Mouse (Mus musculus) embryo, embryonic 10.5 days (tissue): ENCODE measurements at regions not wholly inside any gene's neighbourhood (a gene's known extent, or its start where the extent isn't known, plus 50 kb on each side); places are given as distances from the start of the nearest gene placed in this dataset.
"Not testable (repeated sequence)": the region's sequence is repeated elsewhere in the genome, so short reads cannot be mapped to it uniquely, and the experiment has no call there.

Source experiments
- DNase-seq: peaks from one replicate; pipeline ENCODE4 v3.0.0-alpha.2; 2015; ENCODE audit warnings: low spot score

DNA sequence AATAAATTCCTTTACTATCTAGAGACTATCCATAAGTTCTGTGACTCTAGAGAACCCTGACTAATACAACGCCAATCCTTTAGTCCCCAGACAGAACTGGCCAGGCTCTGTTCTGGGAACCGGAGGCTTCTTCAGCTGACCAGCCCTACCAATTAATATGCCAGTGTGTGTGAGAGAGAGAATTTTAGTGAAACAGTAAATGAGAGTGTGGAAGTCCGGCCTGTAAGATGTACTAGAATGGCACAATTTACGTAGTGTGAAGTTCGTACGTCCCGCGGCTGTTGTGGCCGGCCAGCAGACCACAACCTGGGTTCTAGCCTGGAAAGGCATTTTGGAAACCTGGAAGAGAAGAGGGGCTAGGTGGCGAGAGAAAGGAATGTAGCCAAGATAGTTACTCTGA is 83.7 kb upstream of the Lemd2 start:
- not testable (repeated sequence) for DNase-seq

- no peak for DNase-seq
Measured at GRCm38 (mm10) chr17:27281241-27281640, 77.0 kb upstream of the Lemd2 start.

DNA sequence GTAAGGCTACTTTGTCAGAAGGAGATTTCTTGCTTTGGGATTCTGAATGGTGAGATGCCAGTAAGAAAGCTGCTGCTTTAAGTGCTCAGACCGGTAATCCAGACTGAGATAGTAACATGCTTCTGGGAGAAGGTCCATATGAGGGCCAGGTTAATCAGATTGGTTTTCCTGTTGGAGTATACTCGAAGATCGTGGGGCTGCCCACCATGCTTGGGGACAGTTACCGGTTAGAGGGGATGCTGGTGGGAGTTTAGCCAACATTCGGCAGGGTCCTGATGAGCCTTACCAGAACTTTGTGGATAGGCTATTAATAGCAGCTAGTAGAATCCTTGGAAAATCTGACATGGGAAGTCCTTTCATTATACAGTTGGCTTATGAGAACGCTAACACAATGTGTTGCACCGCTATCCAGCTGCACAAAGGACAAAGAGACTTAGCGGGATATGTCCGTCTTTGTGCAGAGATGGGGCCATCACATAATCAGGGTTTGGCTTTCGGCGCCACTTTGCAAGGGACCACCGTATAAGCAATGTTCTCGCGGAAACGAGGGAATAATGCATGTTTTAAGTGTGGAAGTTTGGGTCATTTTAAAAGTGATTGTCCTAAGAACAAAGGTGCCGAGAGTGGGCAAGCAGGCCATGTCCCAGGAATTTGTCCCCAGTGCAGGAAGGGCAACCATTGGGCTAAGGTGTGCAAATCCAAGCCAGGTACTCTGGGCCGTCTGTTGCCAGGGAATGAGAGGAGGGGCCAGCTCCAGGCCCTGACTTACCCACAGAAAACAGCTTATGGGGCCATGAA is 75.4 kb upstream of the Lemd2 start:
- DNase-seq, result not testable (repeated sequence)

- DNase-seq, result not testable (repeated sequence)
Measured at GRCm38 (mm10) chr17:27277786-27278185, 73.5 kb upstream of the Lemd2 start.

- DNase-seq, result not testable (repeated sequence)
Measured at GRCm38 (mm10) chr17:27271756-27272155, 67.5 kb upstream of the Lemd2 start.

- not testable (repeated sequence) for DNase-seq
Measured at GRCm38 (mm10) chr17:27270776-27271175, 66.5 kb upstream of the Lemd2 start.

DNA sequence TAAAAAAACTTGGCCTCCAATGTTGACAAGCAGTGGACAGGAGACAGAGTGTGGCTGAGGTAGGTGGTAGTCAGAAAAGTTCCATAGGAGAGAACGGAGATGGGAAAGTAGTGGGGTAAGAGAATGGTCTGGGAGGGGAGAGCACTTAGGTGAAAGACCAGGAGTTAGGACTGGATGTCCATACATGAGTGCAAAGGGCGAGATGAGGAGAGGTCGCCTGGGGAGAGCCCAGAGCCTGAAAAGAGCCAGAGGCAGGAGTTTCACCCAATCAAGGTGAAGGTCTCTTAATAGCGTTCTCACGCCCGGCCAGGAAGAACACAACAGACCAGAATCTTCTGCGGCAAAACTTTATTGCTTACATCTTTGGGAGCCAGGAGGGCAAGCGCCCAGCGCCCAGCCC is 60.3 kb upstream of the Lemd2 start:
- DNase-seq, result not testable (repeated sequence)

DNA sequence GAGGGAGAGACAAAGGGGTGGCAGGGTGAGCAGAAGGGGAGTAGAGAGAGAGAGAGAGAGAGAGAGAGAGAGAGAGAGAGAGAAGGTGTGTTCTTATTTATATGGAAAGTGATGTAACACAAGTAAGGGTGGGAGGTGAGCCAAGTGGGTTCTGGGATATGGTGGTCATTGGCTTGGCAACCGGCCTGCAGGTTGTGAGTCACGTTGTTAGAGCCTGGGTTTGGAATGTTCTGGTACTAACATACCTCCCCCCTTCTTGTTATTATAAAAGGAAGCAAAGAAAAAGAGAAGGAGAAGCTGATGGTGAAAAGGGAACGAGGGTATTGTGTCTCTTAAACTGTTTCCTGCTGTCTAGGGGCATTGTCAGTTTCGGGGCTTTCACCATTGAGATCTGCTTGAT is 58.3 kb upstream of the Lemd2 start:
- DNase-seq, result no peak

GRCm38 (mm10) chr17:27261981-27262380 is 57.7 kb upstream of the Lemd2 start:
- DNase-seq, result no peak

- no peak for DNase-seq
Measured at GRCm38 (mm10) chr17:27261251-27261650, 57.0 kb upstream of the Lemd2 start.

DNA sequence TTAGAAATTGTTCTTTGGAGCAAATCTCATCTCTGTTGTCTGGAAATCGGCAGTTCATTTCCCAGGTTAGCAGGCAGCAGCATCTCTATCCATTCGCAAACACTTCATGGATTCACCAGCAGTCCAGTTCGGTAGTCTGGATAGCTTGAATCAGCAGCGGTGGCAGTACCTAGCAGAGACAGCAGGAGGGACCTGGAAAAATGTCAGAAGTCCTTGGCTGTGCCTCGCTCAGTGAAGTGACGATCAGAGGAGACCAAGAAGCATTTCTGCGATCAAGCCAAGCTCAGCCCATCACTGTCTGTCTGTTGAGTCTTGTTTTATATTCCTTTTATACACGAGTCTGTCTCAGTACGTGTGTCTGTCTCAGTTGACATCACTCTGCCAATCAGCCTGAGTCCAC is 55.8 kb upstream of the Lemd2 start:
- DNase-seq, result no peak

DNA sequence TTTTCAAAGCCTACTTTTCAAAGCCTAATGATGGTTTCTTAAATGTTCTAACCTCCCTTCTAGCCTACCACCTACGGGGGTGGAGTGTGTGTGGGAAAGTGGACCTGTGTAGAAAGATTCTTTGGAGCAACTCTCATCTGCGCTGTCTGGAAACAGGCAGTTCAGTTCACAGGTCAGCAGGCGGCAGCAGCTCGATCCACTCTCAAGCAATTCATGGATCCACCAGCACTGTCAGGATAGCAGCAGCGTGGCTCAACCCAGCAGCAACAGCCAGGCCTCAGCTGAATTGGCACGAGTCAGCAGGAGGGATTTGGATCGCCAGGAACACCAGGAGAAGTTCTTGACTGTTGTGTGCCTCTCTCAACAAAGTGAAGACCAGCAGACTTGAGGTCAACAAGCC is 53.1 kb upstream of the Lemd2 start:
- DNase-seq, result peak; percentile 30

DNA sequence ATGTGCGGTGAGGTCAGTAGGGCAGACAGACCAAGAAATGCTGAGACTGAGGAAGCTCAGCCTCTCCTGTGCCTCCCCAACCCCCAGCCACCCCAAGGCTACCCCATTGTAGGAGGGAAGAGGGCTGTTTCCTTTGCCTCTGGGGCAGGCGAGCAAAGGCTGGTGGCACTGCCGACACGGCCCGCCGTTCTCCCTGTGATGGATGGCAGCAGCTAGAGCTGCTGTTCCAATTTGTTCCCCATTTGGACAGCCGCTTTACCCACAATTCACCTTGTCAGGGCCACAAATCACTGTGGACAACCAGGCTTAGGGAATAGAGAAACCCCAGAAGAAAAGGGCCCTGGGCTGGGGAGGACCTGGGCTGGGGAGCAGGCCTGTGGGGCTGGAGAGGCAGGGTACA is 51.5 kb upstream of the Lemd2 start:
- peak; percentile 19 for DNase-seq
